Mouse (Mus musculus) right cerebral cortex, postnatal 25 days (tissue): ENCODE measurements around the gene Gm10203.
"Not testable (repeated sequence)": the region's sequence is repeated elsewhere in the genome, so short reads cannot be mapped to it uniquely, and the experiment has no call there.

Experiments
- DNase-seq: peaks from one replicate; pipeline ENCODE4 v3.0.0; 2022

Gene Gm10203

GRCm38 (mm10) chr6:149137936-149138335 lies 8.0 kb downstream of the Gm10203 start:
- no peak for DNase-seq

GRCm38 (mm10) chr6:149139011-149139410 lies 9.0 kb downstream of the Gm10203 start:
- DNase-seq: no peak

GRCm38 (mm10) chr6:149139471-149139870 lies 9.5 kb downstream of the Gm10203 start, which contains the start of gene Etfbkmt:
TSS of gene Etfbkmt (plus strand) at chr6:149139849.
- no peak for DNase-seq

GRCm38 (mm10) chr6:149141393-149142173 lies 11.6 kb downstream of the Gm10203 start:
- peak; percentile 70 for DNase-seq

- DNase-seq: no peak
These were observed 15.2 kb downstream of the Gm10203 start for GRCm38 (mm10) chr6:149145143-149145542.

- no peak for DNase-seq
These were observed 18.7 kb downstream of the Gm10203 start for GRCm38 (mm10) chr6:149148436-149149229.

GRCm38 (mm10) chr6:149152119-149152518 lies 22.1 kb downstream of the Gm10203 start:
- no peak for DNase-seq

GRCm38 (mm10) chr6:149153473-149154115 lies 23.6 kb downstream of the Gm10203 start:
- DNase-seq: no peak

GRCm38 (mm10) chr6:149154116-149155030 lies 24.4 kb downstream of the Gm10203 start:
- DNase-seq: no peak

GRCm38 (mm10) chr6:149155031-149155841 lies 25.3 kb downstream of the Gm10203 start:
- no peak for DNase-seq

- not testable (repeated sequence) for DNase-seq
These were observed 37.1 kb downstream of the Gm10203 start for GRCm38 (mm10) chr6:149167038-149167437.

- no peak for DNase-seq
These were observed 37.7 kb downstream of the Gm10203 start for GRCm38 (mm10) chr6:149167672-149168071.

GRCm38 (mm10) chr6:149168436-149168835 lies 38.5 kb downstream of the Gm10203 start:
- no peak for DNase-seq

GRCm38 (mm10) chr6:149169965-149170364 lies 40.0 kb downstream of the Gm10203 start:
- not testable (repeated sequence) for DNase-seq

GRCm38 (mm10) chr6:149173831-149174625 lies 44.1 kb downstream of the Gm10203 start:
- DNase-seq: no peak

- DNase-seq: no peak
These were observed 45.1 kb downstream of the Gm10203 start for GRCm38 (mm10) chr6:149174932-149175570.

GRCm38 (mm10) chr6:149179064-149179463 lies 49.1 kb downstream of the Gm10203 start:
- DNase-seq: no peak
